ENCODE assay signal across 8 mouse cellular contexts in the genomic region with DNA sequence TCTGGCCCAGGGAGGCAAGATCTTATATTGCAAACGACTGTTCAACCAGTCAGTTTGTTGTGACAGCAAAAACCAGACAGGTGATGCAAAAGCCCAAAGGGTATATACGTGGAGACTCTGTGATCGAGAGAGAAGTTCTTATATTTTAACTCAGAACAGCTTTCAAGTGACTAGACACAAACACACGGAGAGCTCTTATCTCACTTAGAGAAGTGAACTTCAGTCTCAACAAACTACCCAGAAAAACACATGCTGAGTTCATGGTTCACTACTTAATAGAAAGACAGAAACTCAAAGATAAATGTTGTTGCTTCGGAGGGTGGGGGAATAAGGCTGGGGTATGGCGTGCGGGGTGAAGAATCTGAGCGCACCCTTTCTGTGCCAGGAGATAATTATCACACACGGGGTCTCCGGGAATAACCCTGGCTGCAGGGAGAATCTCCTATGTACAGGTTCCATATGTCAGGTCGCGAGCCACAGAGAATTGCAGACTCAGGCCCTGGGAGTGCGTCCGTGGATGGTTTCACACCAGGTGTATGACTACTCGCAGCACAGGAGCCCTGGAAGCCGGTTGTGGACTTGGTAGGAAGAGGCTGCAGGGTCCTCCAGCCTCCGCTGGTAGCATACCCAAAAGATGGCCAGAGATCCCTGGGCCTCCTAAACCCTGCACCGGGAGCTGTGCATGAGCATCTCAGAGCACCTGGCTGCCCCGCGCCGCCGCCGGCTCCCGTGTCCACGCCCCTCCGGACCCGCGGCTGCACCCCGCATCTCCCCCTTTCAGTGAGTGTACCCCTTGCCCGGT. TPM values are rescaled to one million over a fixed set of nuclear protein-coding genes. Genes with fewer than 3 reads are reported as not detected.
DNase-seq lines count a peak whose midpoint lies in the region; ATAC-seq and TF ChIP-seq lines count a peak whose summit lies in the region.

No protein-coding gene starts in this region.

- no peak for DNase-seq in heart, postnatal 4 days
- DNase-seq in CH12.LX (ENCODE audit: extremely low read depth): peak; percentile 7
- DNase-seq in liver, embryonic 14.5 days (ENCODE audit: low read depth in 3 of 3, low spot score in 3 of 3): peak in 1 of 3 experiments; percentile 24
- DNase-seq in thymus, postnatal 4 days: no peak
- DNase-seq in spleen, adult 12 weeks (ENCODE audit: low spot score): no peak

- H3K27me3 ChIP-seq in heart, embryonic 12.5 days (replicated peaks): no peaks in the 10 kb centered on the region
- no peaks in the 10 kb centered on the region for H3K27me3 ChIP-seq in CH12.LX (replicated peaks)
- no peaks in the 10 kb centered on the region for H3K27me3 ChIP-seq in liver, embryonic 14.5 days (ENCODE audit: control insufficient read depth, insufficient read depth, low read length)

- peak overlapping the region; percentile 95 for H3K4me2 ChIP-seq in heart, embryonic 12.5 days
- peak overlapping the region; percentile 80 for H3K4me2 ChIP-seq in CH12.LX (ENCODE audit: insufficient read depth, low read depth, poor library complexity, severe bottlenecking)
- H3K4me2 ChIP-seq in liver, embryonic 14.5 days (ENCODE audit: low read depth): peak overlapping the region; percentile 99

- no peak for TF ChIP-seq POLR2A in CH12.LX (IDR thresholded peaks at IDR 0.05; ENCODE audit: low read depth, low read length)

- H3K36me3 ChIP-seq in heart, embryonic 12.5 days: peaks cover 7% of the 10 kb centered on the region; the same call in 1 of the 2 replicates
- peaks cover 32 to 58% of the 10 kb centered on the region in 2 experiments for H3K36me3 ChIP-seq in CH12.LX (replicated peaks in 1 of 2; ENCODE audit: control insufficient read depth in 1 of 2, insufficient read depth in 1 of 2, low read length in 1 of 2)
- peaks cover 8% of the 10 kb centered on the region for H3K36me3 ChIP-seq in liver, embryonic 14.5 days (replicated peaks; ENCODE audit: control insufficient read depth, insufficient read depth, low read depth)

- peak; percentile 60 for ATAC-seq in heart, embryonic 12.5 days (ENCODE audit: insufficient number of reproducible peaks, low FRiP score)
- ATAC-seq in erythroid progenitor cell, adult 5-6 weeks (replicated peaks; ENCODE audit: low FRiP score, poor library complexity, severe bottlenecking): peak; percentile 24
- ATAC-seq in liver, embryonic 14.5 days (ENCODE audit: insufficient read depth): peak; percentile 63
- no peak for ATAC-seq in monocyte, adult 5-6 weeks (replicated peaks; ENCODE audit: insufficient number of reproducible peaks, low FRiP score, low TSS enrichment, poor library complexity, severe bottlenecking)

- dilution Hi-C loops in CH12.LX (cut with MboI; ENCODE audit: extremely low pct_ligation_motif_present, extremely low pct_unique_long_range_greater_than_20kb, low sequenced_read_pairs): no loop called here

- no peaks in the 10 kb centered on the region for H3K9me3 ChIP-seq in heart, embryonic 12.5 days (replicated peaks)
- no peaks in the 10 kb centered on the region for H3K9me3 ChIP-seq in CH12.LX (replicated peaks; ENCODE audit: low read length)
- no peaks in the 10 kb centered on the region for H3K9me3 ChIP-seq in liver, embryonic 14.5 days (ENCODE audit: control insufficient read depth, low read length)

- H3K4me3 ChIP-seq in heart, embryonic 12.5 days: peak overlapping the region; percentile 94
- peak overlapping the region; percentile 95 to 99 (median 96) for H3K4me3 ChIP-seq in CH12.LX (replicated peaks in 1 of 3; ENCODE audit: low read depth in 2 of 3, low read length in 2 of 3, poor library complexity in 1 of 3)
- H3K4me3 ChIP-seq in liver, embryonic 14.5 days (ENCODE audit: insufficient read depth in 1 of 2, low read depth in 2 of 2, low read length in 2 of 2): peak overlapping the region; percentile 67 to 84

- peaks cover 39% of the 10 kb centered on the region for H3K79me2 ChIP-seq in CH12.LX (replicated peaks; ENCODE audit: control insufficient read depth, extremely low read depth, insufficient read depth, poor library complexity, severe bottlenecking)

- H3K9ac ChIP-seq in heart, embryonic 12.5 days: peak overlapping the region; percentile 88
- peak overlapping the region; percentile 95 for H3K9ac ChIP-seq in CH12.LX (ENCODE audit: insufficient read depth, low read depth)
- H3K9ac ChIP-seq in liver, embryonic 14.5 days (replicated peaks): peak overlapping the region; percentile 55

- no peak for TF ChIP-seq RAD21 in CH12.LX (IDR thresholded peaks at IDR 0.05; ENCODE audit: low read depth, low read length)

- in situ Hi-C loops in CH12.LX (cut with MboI; ENCODE audit: low pct_ligation_motif_present, low pct_unique_long_range_greater_than_20kb, low sequenced_read_pairs): no loop called here

- WGBS in heart, embryonic 12.5 days: 5% methylated on average over 27 of the region's 30 CpGs
- 2% methylated on average over 30 of the region's 30 CpGs for WGBS in liver, embryonic 14.5 days (ENCODE audit: insufficient replicate concordance)

- no peak for TF ChIP-seq CTCF in CH12.LX (conservative IDR thresholded peaks at IDR 0.05 in 1 of 2, IDR thresholded peaks at IDR 0.05 in 1 of 2; ENCODE audit: low read depth in 2 of 2, low read length in 2 of 2)
- no peak for TF ChIP-seq CTCF in liver, embryonic 14.5 days (IDR thresholded peaks at IDR 0.05; ENCODE audit: low read depth)

- peaks cover 8% of the 10 kb centered on the region for H3K4me1 ChIP-seq in heart, embryonic 12.5 days (replicated peaks)
- H3K4me1 ChIP-seq in CH12.LX (ENCODE audit: control insufficient read depth in 1 of 2, insufficient read depth in 2 of 2): peaks cover 7 to 39% of the 10 kb centered on the region in 2 experiments; a peak in 3 of 4 replicates
- H3K4me1 ChIP-seq in liver, embryonic 14.5 days (replicated peaks; ENCODE audit: control insufficient read depth in 2 of 2, insufficient read depth in 2 of 2, low read length in 1 of 2): peaks cover 8 to 17% of the 10 kb centered on the region in 2 experiments

- peak overlapping the region; percentile 14; the same call in 1 of the 2 replicates for H3K27ac ChIP-seq in heart, embryonic 12.5 days (ENCODE audit: poor library complexity, severe bottlenecking)
- peak overlapping the region; percentile 70 for H3K27ac ChIP-seq in CH12.LX (ENCODE audit: insufficient read depth, low read depth)
- H3K27ac ChIP-seq in liver, embryonic 14.5 days: peak overlapping the region; percentile 23

- TF ChIP-seq EP300 in CH12.LX (IDR thresholded peaks at IDR 0.05; ENCODE audit: low read length): no peak
- no peak for TF ChIP-seq EP300 in liver, embryonic 14.5 days (IDR thresholded peaks at IDR 0.05; ENCODE audit: low read depth)

TF ChIP-seq in CH12.LX, 34 proteins besides CTCF, POLR2A, EP300 and RAD21:
- TF ChIP-seq ELF1 (IDR thresholded peaks at IDR 0.05; ENCODE audit: low read depth, low read length) (no peak), MAX (IDR thresholded peaks at IDR 0.05; ENCODE audit: low read length) (0 out of 2 replicates have a peak, but pooled peaks have one; percentile 80), SIN3A (IDR thresholded peaks at IDR 0.05; ENCODE audit: low read length) (peak; percentile 78)

RNA-seq across cellular contexts. Expression of gene Aldh18a1, which starts 0.6 kb away (rescaled TPM):
- polyA plus RNA-seq in heart, embryonic 12.5 days (2016; fragmentation: Nextera tagmentation; extraction: Ambion mirVana): 50.2 and 50.6 TPM in 2 replicates
- 10 to 100 TPM; 23.5 to 30.4 TPM for total RNA-seq in heart, postnatal 4 days (2021)
- 134 and 193 TPM in 2 replicates for total RNA-seq in CH12.LX (2012; rRNA removed)
- 101 and 104 TPM in 2 replicates for total RNA-seq in CH12.LX (2014; rRNA removed)
- 92.2 and 120 TPM in 2 replicates for polyA plus RNA-seq in CH12.LX (2012; ENCODE audit: insufficient read length, low read depth)
- total RNA-seq in erythroid progenitor cell, adult 5-6 weeks (2015; ENCODE audit: low replicate concordance): 10.9 and 30.6 TPM in 2 replicates
- 6.5 and 13.2 TPM in 2 replicates for total RNA-seq in erythroid progenitor cell, adult 5-6 weeks (2017; ENCODE audit: low replicate concordance)
- polyA plus RNA-seq in liver, embryonic 14.5 days (2012; rRNA removed): 20.5 and 26.7 TPM in 2 replicates
- polyA plus RNA-seq in liver, embryonic 14.5 days (2014; fragmentation: Nextera tagmentation; extraction: Ambion mirVana): 25.6 and 30.8 TPM in 2 replicates
- total RNA-seq in monocyte, adult 5-6 weeks (2017): 14.1 to 26.9 TPM (median 21.1 TPM) in 3 replicates

RNA-seq across cellular contexts. Expression of gene Tctn3, which starts 24.3 kb away (rescaled TPM):
- 10.6 and 11.1 TPM in 2 replicates for polyA plus RNA-seq in heart, embryonic 12.5 days (2016; fragmentation: Nextera tagmentation; extraction: Ambion mirVana)
- total RNA-seq in heart, postnatal 4 days (2021): 1 to 10 TPM; 7.3 to 7.8 TPM
- 8.4 and 9.9 TPM in 2 replicates for total RNA-seq in CH12.LX (2012; rRNA removed)
- total RNA-seq in CH12.LX (2014; rRNA removed): 5.8 and 6.4 TPM in 2 replicates
- 7.4 and 10.6 TPM in 2 replicates for polyA plus RNA-seq in CH12.LX (2012; ENCODE audit: insufficient read length, low read depth)
- 1.1 and 5.4 TPM in 2 replicates for total RNA-seq in erythroid progenitor cell, adult 5-6 weeks (2015; ENCODE audit: low replicate concordance)
- total RNA-seq in erythroid progenitor cell, adult 5-6 weeks (2017; ENCODE audit: low replicate concordance): 0.45 TPM in 1 of 2 replicates, not detected in the other
- 1.4 and 1.5 TPM in 2 replicates for polyA plus RNA-seq in liver, embryonic 14.5 days (2012; rRNA removed)
- polyA plus RNA-seq in liver, embryonic 14.5 days (2014; fragmentation: Nextera tagmentation; extraction: Ambion mirVana): 1.5 and 2.1 TPM in 2 replicates
- 1.8 to 11.2 TPM (median 4.2 TPM) in 3 replicates for total RNA-seq in monocyte, adult 5-6 weeks (2017)

RNA-seq across cellular contexts. Expression of gene Entpd1, which starts 24.5 kb away (rescaled TPM):
- polyA plus RNA-seq in heart, embryonic 12.5 days (2016; fragmentation: Nextera tagmentation; extraction: Ambion mirVana): 10.6 and 10.9 TPM in 2 replicates
- 10 to 100 TPM; 32.3 to 33.3 TPM for total RNA-seq in heart, postnatal 4 days (2021)
- total RNA-seq in CH12.LX (2012; rRNA removed) (21.2 TPM in 2 replicates), CH12.LX (2014; rRNA removed) (14.7 and 15.7 TPM in 2 replicates)
- polyA plus RNA-seq in CH12.LX (2012; ENCODE audit: insufficient read length, low read depth): 18.6 and 19.5 TPM in 2 replicates
- total RNA-seq in erythroid progenitor cell, adult 5-6 weeks (2015; ENCODE audit: low replicate concordance): 10.5 and 18.4 TPM in 2 replicates
- 6.4 and 16.9 TPM in 2 replicates for total RNA-seq in erythroid progenitor cell, adult 5-6 weeks (2017; ENCODE audit: low replicate concordance)
- polyA plus RNA-seq in liver, embryonic 14.5 days (2012; rRNA removed): 1.5 and 1.6 TPM in 2 replicates
- 2.5 and 2.8 TPM in 2 replicates for polyA plus RNA-seq in liver, embryonic 14.5 days (2014; fragmentation: Nextera tagmentation; extraction: Ambion mirVana)
- 54.4 to 130 TPM (median 68.2 TPM) in 3 replicates for total RNA-seq in monocyte, adult 5-6 weeks (2017)

Comparison
In these comparisons a context has a peak if more than half of its experiments do, and no peak if none do; other contexts are left out.
1. H3K27ac ChIP-seq: peak in every context shown above with its lines; median percentile 70 in CH12.LX; 23 in liver, embryonic 14.5 days; 14 in heart, embryonic 12.5 days.